Mouse (Mus musculus): ENCODE data around the gene Etnk1.
"Not testable (repeated sequence)": the region's sequence is repeated elsewhere in the genome, so short reads cannot be mapped to it uniquely, and the experiment has no call there.

Etnk1 gene

GRCm38 (mm10) chr6:143149766-143150291 lies 17.2 kb upstream of the Etnk1 start:
- no peak for DNase-seq (ENCODE audit: low spot score in 2 of 2)

GRCm38 (mm10) chr6:143151081-143151995 lies 15.7 kb upstream of the Etnk1 start:
- DNase-seq (ENCODE audit: low spot score in 2 of 2), result not testable (repeated sequence)

GRCm38 (mm10) chr6:143152321-143152827 lies 14.6 kb upstream of the Etnk1 start:
- DNase-seq (ENCODE audit: low spot score in 2 of 2), result no peak

GRCm38 (mm10) chr6:143153160-143153559 lies 13.9 kb upstream of the Etnk1 start:
- no peak for DNase-seq (ENCODE audit: low spot score in 2 of 2)

GRCm38 (mm10) chr6:143153751-143154494 lies 13.1 kb upstream of the Etnk1 start:
- no peak for DNase-seq (ENCODE audit: low spot score in 2 of 2)

GRCm38 (mm10) chr6:143154885-143155284 lies 12.1 kb upstream of the Etnk1 start:
- DNase-seq (ENCODE audit: low spot score in 2 of 2), result no peak

GRCm38 (mm10) chr6:143155996-143156395 lies 11.0 kb upstream of the Etnk1 start:
- no peak for DNase-seq (ENCODE audit: low spot score in 2 of 2)

GRCm38 (mm10) chr6:143156684-143157083 lies 10.3 kb upstream of the Etnk1 start:
- DNase-seq (ENCODE audit: low spot score in 2 of 2), result no peak

- no peak for DNase-seq (ENCODE audit: low spot score in 2 of 2)
Measured at GRCm38 (mm10) chr6:143157401-143157800, 9.6 kb upstream of the Etnk1 start.

- no peak for DNase-seq (ENCODE audit: low spot score in 2 of 2)
Measured at GRCm38 (mm10) chr6:143160572-143161231, 6.3 kb upstream of the Etnk1 start.

- DNase-seq (ENCODE audit: low spot score in 2 of 2), result no peak
Measured at GRCm38 (mm10) chr6:143162161-143162877, 4.7 kb upstream of the Etnk1 start.

GRCm38 (mm10) chr6:143163956-143164905 lies 2.8 kb upstream of the Etnk1 start:
- no peak for DNase-seq (ENCODE audit: low spot score in 2 of 2)

- no peak for DNase-seq (ENCODE audit: low spot score in 2 of 2)
Measured at GRCm38 (mm10) chr6:143164906-143165255, 2.1 kb upstream of the Etnk1 start.

- DNase-seq (ENCODE audit: low spot score in 2 of 2), result no peak
Measured at GRCm38 (mm10) chr6:143165404-143166257, 1.4 kb upstream of the Etnk1 start.

- peak in 1 of 2 experiments; percentile 54 for DNase-seq (ENCODE audit: low spot score in 2 of 2)
Measured at GRCm38 (mm10) chr6:143167409-143167919, 443 bp downstream of the Etnk1 start.

GRCm38 (mm10) chr6:143167981-143168674 lies 1.1 kb downstream of the Etnk1 start:
- no peak for DNase-seq (ENCODE audit: low spot score in 2 of 2)

GRCm38 (mm10) chr6:143169385-143169784 lies 2.4 kb downstream of the Etnk1 start:
- DNase-seq (ENCODE audit: low spot score in 2 of 2), result no peak

All from spleen, postnatal 14 days (tissue).